Mouse (Mus musculus) skeletal muscle tissue, adult 2 months (tissue): ENCODE results near the gene Hlf.

Source experiments
- DNase-seq: peaks from one replicate; pipeline ENCODE4 v3.0.0-alpha.2; 2012; ENCODE audit warnings: low read depth, low spot score

Gene Hlf

DNA sequence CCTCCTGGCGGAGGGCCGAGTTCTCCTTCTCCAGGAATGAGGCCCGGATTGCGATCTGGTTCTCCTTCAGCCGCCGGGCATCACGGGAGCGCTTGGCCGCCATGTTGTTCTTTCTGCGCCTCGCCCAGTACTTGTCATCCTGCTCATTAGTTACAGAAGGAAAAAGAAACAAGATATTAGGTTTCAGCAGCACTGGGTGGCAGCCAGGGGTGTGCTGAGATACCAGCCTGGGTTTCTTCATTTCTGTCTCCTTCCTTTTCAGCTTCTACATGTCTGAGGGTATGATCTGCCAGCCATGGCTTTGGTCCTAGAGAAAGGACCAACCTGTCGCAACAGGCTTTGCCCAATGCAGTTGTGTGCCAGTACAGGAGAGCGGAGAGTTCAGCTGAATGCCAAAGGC lies 49.9 kb downstream of the Hlf start:
- DNase-seq: no peak

DNA sequence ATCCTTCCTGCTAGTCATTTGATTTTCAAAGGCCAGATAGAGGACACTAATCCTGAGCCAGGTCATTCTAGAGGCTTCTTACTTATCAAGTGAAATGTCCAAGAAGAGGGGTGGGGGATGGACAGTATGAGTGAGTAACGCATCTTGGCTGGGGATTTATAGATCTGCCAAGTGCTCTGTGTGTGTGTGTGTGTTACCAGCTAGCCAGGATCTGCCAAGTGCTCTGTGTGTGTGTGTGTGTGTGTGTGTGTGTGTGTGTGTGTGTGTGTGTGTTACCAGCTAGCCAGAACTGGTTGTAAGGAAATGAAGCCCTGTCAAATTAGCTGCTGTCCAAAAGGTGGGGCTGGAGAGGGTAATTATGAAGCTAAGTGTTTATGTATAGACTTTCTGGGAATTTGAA lies 55.9 kb downstream of the Hlf start:
- no peak for DNase-seq

DNA sequence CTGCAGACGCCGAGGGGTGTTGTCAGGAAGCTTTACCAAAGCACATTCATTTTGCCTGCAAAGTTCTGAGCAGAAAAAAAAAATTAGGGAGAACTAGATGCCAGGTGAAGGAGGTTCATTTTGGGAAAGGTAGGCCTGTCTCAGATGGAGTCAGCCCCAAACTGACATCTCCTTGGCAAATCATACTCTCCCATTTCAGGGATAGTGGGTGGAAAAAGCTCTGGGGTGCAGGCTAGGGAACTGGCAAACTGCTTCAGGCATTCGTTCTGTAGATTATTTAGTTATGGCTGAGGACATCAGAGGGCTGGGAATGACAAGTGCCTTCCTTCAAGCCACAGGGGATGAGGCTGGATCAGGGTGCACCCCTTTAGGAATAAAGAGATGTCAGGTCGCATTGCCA lies 58.0 kb downstream of the Hlf start:
- no peak for DNase-seq

DNA sequence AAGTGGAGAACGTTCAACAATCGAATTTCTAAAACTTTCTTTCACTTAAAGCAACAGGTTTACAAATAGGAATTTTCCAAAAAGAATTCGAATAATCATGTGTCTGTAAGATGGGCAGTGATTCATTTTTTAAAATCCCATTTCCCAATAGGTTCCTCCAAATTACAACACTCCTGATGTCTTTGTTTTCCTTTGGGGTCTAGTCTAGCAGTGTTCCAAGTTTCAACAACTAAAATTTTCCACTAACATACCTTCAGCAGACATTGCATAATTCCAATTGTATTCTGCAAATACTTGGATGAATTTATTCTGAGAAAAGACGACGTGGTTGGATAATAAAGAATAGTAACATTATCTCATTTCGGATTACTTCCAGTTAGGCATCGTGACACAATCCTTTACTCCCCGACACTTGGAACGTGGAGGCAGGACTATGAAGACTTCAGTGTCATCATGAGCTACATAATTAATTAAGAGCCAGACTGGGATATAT lies 60.4 kb downstream of the Hlf start:
- DNase-seq: peak; percentile 55

GRCm38 (mm10) chr11:90326836-90327235 lies 63.9 kb downstream of the Hlf start:
- peak; percentile 79 for DNase-seq

DNA sequence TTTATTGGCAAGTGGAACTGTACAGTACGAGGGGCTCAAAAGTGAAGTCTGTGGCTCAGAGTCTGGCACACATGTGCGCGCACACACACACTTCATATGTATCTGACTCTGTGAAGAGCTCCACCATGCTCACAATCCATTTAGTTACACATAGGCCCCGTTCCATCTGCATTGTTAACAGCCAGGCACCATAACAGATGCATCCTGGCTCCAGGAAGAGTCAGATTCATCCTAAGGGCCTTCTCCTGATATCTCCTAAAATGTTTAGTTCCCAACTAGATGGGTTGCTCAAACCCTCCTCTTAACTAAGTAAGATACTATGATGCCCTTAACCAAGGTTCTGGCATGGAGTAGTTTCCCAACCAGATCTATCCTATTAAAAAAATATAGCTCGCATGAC lies 64.5 kb downstream of the Hlf start:
- no peak for DNase-seq

DNA sequence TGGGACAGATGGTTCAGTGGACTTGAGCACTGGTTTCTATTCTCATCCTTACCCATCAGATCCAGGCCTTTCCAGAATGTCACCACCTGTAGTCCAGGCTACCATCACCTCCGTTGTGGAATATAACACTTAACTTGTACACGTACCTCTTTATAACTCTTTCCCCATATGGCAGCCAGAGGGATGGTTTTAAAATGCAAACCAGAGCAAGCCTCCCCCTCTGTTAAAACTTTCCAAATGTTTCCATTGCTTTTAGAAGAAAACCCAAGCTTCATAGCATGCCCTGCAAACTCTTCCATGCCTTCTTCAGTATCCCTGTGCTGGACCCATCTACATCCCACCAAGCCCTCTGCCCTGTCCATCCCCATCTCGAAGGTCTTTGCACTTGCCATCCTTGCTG lies 66.1 kb downstream of the Hlf start:
- no peak for DNase-seq

GRCm38 (mm10) chr11:90320922-90321321 lies 69.8 kb downstream of the Hlf start:
- no peak for DNase-seq

- no peak for DNase-seq
Observed at GRCm38 (mm10) chr11:90317482-90317881, 73.2 kb downstream of the Hlf start.

GRCm38 (mm10) chr11:90314606-90315005 lies 76.1 kb downstream of the Hlf start:
- no peak for DNase-seq

GRCm38 (mm10) chr11:90306993-90307392 lies 83.7 kb downstream of the Hlf start:
- DNase-seq: peak; percentile 48

DNA sequence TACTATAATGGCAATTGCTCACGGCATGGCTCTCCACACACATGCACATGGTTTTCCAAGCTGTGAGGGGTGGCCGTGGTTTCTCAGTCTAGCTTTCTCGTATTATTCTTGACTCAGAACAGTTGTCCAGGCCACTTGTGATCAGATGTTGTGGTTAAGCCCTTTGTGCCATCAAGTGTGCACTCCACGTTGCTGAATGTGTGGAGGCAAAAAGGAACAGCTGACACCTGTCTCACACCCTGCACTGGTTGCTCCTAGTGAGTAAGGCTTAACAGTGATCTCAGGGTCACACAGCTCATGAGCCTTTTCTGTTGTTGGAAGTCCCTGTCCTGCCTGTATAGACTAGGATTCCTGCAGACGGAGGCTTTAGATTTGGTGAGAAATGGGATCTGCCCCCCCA lies 84.6 kb downstream of the Hlf start:
- DNase-seq: no peak

GRCm38 (mm10) chr11:90294622-90295021 lies 96.1 kb downstream of the Hlf start:
- DNase-seq: no peak

- DNase-seq: no peak
Observed at GRCm38 (mm10) chr11:90292766-90293165, 97.9 kb downstream of the Hlf start.

DNA sequence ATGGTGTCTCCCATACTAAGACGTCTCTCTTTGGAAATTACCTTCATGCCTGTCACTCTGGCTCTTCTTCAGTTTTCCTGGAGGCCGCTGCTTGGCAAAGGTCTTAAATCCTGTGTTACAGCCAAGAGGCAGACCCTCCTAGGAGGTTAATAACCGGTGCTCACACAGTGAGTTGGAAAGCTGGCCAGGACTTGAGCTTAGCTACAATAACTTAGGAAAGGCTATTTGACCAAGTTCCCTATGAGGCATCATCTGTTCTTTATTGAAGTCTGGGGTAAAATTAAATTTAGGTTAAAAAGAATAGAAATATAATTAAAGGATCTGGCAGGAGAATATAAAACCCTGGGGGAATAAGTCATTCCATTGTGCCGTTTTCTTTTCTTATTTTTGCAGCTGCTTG lies 99.5 kb downstream of the Hlf start:
- no peak for DNase-seq

DNA sequence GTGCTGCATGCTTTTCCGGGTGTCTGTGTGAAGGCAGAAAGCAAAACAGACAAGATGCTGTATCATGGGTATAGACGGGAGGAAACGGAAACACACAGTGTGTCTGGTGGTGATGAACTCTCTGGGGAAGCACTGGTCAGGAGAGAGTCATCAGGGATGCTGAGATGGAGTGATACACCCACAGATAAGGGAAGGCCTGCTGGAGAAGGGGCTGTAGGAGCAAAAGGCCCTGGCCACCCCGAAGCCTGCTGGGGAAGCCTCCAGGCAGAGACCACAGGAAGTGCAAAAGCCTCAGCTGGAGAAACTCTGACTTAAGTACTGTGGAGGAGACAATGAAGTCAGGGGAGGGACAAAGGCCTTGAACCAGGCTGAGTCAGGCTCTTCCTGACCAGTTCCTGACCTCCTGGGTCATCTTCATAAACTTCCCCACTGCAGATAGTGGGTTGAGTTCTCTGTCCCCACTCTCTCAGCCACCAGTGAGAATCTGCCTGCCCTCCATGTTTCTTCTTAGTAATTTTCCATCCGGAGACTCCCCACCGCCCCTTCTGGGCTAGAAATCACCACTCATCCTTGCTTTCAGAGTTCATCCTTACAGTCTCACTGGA lies 104.0 kb downstream of the Hlf start:
- no peak for DNase-seq
